Mouse (Mus musculus): ENCODE data around the gene Dffa. TPM values are rescaled to one million over a fixed set of nuclear protein-coding genes. Genes with fewer than 3 reads are reported as not detected.

Gene Dffa
- polyA plus RNA-seq, 1 experiment from 2014 or later, result 34.2 TPM

Other genes with a start within 250 kb of the Dffa start
- 33.5 and 37.2 TPM in 2 replicates for gene Pex14, start 4.3 kb upstream of the Dffa start, polyA plus RNA-seq (2014; fragmentation: Nextera tagmentation; extraction: Ambion mirVana)
- 0.24 and 0.46 TPM in 2 replicates for gene Cort, start 22.6 kb downstream of the Dffa start, polyA plus RNA-seq (2014; fragmentation: Nextera tagmentation; extraction: Ambion mirVana)
- gene Cenps, start 33.5 kb downstream of the Dffa start, polyA plus RNA-seq (2014; fragmentation: Nextera tagmentation; extraction: Ambion mirVana), result 30.1 and 33.3 TPM in 2 replicates
- 37.2 and 37.8 TPM in 2 replicates for gene Pgd, start 62.6 kb downstream of the Dffa start, polyA plus RNA-seq (2014; fragmentation: Nextera tagmentation; extraction: Ambion mirVana)
- gene Kif1b, start 203.5 kb downstream of the Dffa start, polyA plus RNA-seq (2014; fragmentation: Nextera tagmentation; extraction: Ambion mirVana), result 47.8 and 49.6 TPM in 2 replicates

Measured in heart, embryonic 11.5 days (tissue).